Mouse (Mus musculus) liver, postnatal 0 days (tissue): Measurements from ENCODE around the gene Gnb1.

Source experiments
- CTCF ChIP-seq: sonication (generic); IDR thresholded peaks from 2 replicates; pipeline ENCODE4 v1.5.1; 2016; ENCODE audit warnings: antibody characterized with exemption, low read depth
- EP300 ChIP-seq: IDR thresholded peaks from 2 replicates; pipeline ENCODE4 v1.6.1; 2016; ENCODE audit warnings: antibody characterized with exemption, low read depth, mild to moderate bottlenecking

DNA sequence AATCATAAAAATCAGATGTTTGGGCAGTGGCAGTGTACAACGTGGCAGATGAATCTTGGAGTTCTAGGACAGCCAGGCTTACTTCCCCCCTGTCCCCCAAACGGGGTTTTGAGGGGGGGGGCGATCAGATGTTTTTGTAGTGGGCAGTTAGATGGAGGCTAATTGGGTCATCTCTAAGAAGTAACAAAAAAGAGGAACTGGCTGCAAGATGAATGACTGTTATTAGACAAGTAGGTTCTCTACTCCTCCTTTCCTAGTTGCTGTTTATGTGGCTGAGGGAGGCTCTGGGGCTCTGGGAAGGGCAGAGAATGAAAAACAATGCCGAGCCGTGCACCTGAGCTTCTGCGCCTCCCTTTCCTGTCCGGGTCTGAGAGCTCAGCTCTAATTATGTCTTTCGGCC is 13.9 kb downstream of the Gnb1 start:
- TF ChIP-seq EP300 (no peak), CTCF (no peak)
